Mouse (Mus musculus) testis, adult 2 months (tissue): ENCODE measurements at regions not wholly inside any gene's neighbourhood (a gene's known extent, or its start where the extent isn't known, plus 50 kb on each side); places are given as distances from the start of the nearest gene placed in this dataset.
A peak's percentile ranks its signal among the peaks of the same experiment; 100 is the strongest.

ENCODE experiments used
- H3K27ac ChIP-seq: fragments of 200-500 bp; 2 replicates; pipeline ENCODE4 v1.5.1; 2012; ENCODE audit warnings: low read depth, low read length; ENCODE audit not compliant: control insufficient read depth, insufficient read depth
- H3K27me3 ChIP-seq: fragments of 200-500 bp; 2 replicates; pipeline ENCODE4 v1.6.1; 2012; ENCODE audit warnings: mild to moderate bottlenecking, low read length, moderate library complexity; ENCODE audit not compliant: control insufficient read depth, insufficient read depth
- H3K36me3 ChIP-seq: fragments of 200-500 bp; 2 replicates; pipeline ENCODE4 v1.6.1; 2012; ENCODE audit warnings: mild to moderate bottlenecking, low read length; ENCODE audit not compliant: control insufficient read depth, insufficient read depth
- H3K4me1 ChIP-seq: fragments of 200-500 bp; 2 replicates; pipeline ENCODE4 v1.6.1; 2012; ENCODE audit warnings: low read length; ENCODE audit not compliant: control insufficient read depth, insufficient read depth
- H3K4me3 ChIP-seq: fragments of 200-500 bp; 2 replicates; pipeline ENCODE4 v1.5.1; 2012; ENCODE audit warnings: low read depth, mild to moderate bottlenecking, low read length, moderate library complexity, mixed read lengths; ENCODE audit not compliant: control insufficient read depth
- CTCF ChIP-seq: fragments of 200-500 bp; IDR thresholded peaks from 2 replicates; pipeline ENCODE4 v1.5.1; 2012; ENCODE audit warnings: low read depth, mild to moderate bottlenecking, inconsistent platforms, low read length, moderate library complexity; ENCODE audit not compliant: control insufficient read depth, insufficient read depth, insufficient replicate concordance
- POLR2A ChIP-seq: fragments of 200-500 bp; IDR thresholded peaks from 2 replicates; pipeline ENCODE4 v1.6.1; 2012; ENCODE audit warnings: low read depth, mild to moderate bottlenecking, inconsistent platforms, low read length, moderate library complexity; ENCODE audit not compliant: control insufficient read depth

DNA sequence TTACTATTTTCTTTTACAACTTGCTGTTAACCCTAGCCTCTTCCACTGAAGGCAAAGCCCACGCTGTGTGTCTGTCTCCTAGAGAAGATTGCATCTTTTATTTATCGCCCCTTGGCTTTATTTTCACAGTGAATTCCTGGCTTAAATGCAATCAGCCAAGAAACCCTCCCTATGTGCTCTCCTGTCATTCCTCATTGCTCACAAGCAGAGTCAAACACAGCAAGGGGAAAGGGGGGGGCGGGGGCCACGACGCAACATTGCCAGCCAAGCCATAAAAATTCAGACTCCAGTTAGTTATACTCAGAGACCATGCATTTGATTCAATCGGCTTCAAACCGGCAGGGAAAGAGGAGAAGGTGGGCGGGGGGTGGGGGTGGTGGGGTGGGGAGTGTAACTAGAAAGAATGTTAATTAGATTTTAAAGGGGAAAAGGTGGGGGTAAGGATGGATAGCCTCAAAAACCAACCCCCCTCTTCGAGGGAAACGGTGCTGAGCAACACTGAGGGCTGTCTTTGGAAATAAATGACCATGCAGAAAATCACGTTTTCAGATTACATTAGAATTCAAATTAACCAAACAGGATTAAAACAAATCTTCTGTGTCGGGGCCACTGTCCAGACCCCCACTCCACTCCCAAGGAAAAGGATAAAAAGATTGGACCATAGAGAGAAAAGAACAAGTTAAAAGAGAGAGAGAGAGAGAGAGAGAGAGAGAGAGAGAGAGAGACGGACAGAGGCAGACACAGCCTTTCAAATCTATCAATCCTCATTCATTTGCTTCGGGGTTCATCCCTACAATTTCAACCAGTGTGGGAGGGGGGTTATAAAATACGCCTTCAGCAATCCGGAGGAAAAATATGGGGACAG lies 156.6 kb upstream of the Smim15 start:
- Histone ChIP-seq H3K4me3 (peak overlapping the region; percentile 99), H3K27ac (no peak overlapping the region), H3K4me1 (peaks cover 10% of the 10 kb centered on the region), H3K36me3 (no peaks in the 10 kb centered on the region), H3K27me3 (no peaks in the 10 kb centered on the region; the same call in 1 of the 2 replicates)
- TF ChIP-seq POLR2A (no peak), CTCF (no peak)

DNA sequence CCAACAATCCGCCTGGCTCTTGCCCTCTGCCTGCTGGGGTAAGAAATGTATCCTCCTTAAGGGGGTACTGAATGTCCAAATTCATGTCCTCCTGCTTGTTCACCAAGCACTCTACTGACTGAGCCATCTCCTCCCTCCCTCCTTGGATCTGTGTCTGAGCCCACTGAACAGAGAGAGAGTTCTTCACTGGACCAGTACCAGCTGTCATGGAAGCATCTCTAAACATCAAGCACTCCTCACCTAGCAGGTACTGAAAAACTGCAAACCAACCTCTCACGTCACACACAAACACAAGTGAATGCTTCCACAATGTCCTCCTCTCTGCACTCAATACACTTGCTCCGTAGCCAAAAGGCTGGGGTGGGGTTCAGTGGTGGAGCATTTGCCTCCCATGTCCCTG lies 159.4 kb upstream of the Smim15 start:
- Histone ChIP-seq H3K36me3 (no peaks in the 10 kb centered on the region), H3K4me3 (no peak overlapping the region), H3K4me1 (peaks cover 2% of the 10 kb centered on the region; the same call in 1 of the 2 replicates), H3K27ac (no peak overlapping the region), H3K27me3 (no peaks in the 10 kb centered on the region; the same call in 1 of the 2 replicates)
- TF ChIP-seq POLR2A (no peak), CTCF (no peak)

DNA sequence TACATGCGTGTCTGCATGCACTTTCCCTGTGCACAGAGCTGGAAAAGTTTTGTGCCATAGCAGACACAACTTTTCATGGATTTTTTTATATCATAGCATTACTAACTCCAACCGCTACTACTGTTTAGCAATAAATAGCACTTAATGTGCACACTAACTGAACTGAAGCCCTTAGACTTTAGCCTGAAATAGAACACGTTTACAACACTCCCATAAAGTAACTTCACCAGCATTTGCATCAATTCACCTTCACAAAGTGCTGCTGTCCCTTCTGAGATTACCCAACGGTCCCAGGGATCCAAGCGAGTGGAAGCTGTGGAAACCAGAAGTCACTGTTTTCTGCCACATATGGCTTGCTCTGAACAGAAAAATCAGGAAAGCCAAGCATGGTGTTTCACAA lies 161.9 kb upstream of the Smim15 start:
- Histone ChIP-seq H3K36me3 (no peaks in the 10 kb centered on the region), H3K4me1 (no peaks in the 10 kb centered on the region; the same call in 1 of the 2 replicates), H3K27ac (no peak overlapping the region), H3K4me3 (no peak overlapping the region), H3K27me3 (no peaks in the 10 kb centered on the region)
- no peak for TF ChIP-seq POLR2A
- TF ChIP-seq CTCF = no peak

DNA sequence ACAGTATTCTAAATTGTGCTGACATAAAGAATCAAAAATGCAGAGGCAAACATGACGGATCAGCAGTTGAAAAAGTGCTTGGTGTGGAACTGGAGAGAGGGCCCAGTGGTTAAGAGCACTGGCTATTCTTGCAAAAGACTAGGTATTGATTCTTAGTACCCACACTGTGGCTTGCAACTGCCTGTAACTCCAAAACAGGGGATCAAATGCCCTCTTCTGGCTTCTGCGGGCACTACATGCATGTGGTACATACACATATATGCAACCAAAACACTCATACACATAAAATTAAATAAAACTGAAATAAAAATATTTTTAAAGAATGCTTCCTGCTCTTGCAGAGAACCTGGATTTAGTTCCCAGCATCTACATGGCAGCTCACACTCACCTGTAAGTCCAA lies 163.7 kb upstream of the Smim15 start:
- Histone ChIP-seq H3K36me3 (no peaks in the 10 kb centered on the region), H3K27me3 (no peaks in the 10 kb centered on the region), H3K27ac (no peak overlapping the region), H3K4me1 (no peaks in the 10 kb centered on the region; the same call in 1 of the 2 replicates), H3K4me3 (no peak overlapping the region)
- TF ChIP-seq CTCF (no peak), POLR2A (no peak)

DNA sequence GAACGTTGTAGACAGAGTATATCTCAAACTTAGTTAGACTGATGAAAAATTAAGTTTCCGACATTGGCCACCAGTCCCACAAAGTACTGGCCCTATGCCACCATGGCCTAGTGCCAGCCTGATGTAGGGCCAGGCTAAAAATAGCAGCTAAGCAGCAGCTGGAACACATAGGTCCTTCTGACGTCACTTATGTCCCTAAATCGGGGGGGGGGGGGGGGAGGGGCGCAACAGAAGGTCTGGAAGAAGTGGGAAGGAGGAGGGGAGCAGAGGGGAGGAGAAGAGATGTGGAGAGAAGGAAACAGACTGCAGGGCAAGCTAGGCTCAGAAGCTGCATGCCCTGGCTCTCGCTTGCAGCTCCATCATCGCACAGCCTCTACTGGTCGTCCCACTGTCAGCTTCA lies 164.7 kb upstream of the Smim15 start:
- Histone ChIP-seq H3K27me3 (no peaks in the 10 kb centered on the region), H3K4me1 (no peaks in the 10 kb centered on the region; the same call in 1 of the 2 replicates), H3K4me3 (no peak overlapping the region), H3K27ac (no peak overlapping the region), H3K36me3 (no peaks in the 10 kb centered on the region)
- TF ChIP-seq POLR2A (no peak), CTCF (no peak)

DNA sequence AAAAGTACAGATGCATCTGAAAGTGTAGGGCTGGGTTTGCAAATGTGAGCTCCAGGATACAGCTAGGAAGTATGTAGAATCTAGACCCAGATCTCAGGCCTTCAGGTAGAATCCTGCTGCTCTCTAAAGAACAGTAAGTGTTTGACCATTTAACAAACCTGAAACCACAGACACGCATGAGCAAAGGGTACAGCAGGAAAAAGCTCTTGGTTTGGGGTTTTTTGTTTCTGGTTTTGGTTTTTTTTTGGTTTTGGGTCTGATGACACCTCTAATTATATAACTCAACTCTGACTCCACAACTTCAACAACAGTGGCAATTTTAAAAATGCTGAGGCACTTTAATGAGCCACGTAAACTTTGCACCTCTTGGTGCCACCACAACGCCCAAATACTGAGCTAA lies 165.3 kb upstream of the Smim15 start:
- Histone ChIP-seq H3K4me1 (no peaks in the 10 kb centered on the region; the same call in 1 of the 2 replicates), H3K36me3 (no peaks in the 10 kb centered on the region), H3K27me3 (no peaks in the 10 kb centered on the region), H3K27ac (no peak overlapping the region), H3K4me3 (no peak overlapping the region)
- TF ChIP-seq CTCF (no peak), POLR2A (no peak)

DNA sequence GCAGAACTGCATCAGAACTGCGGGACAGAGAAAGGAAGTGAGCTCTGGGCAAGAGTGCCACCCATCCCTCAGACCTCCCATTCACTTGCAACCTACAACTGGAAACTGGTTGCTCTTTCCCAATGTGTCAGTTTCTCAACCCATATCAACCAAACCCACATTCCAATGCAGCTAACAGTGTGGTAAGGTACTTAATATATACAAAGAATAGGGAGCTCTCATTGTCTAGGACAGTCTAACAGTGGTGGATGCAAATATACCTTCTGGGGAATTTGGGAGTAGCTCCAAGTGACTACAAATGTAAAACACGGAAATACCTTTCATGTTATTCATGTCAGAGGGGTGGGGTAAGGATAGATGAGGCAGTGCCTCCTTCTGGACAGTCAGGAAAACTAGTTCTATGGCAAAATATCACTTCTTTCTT lies 171.0 kb upstream of the Smim15 start:
- no peak overlapping the region for H3K4me3 ChIP-seq
- TF ChIP-seq POLR2A (no peak), CTCF (no peak)
- no peaks in the 10 kb centered on the region for H3K4me1 ChIP-seq
- H3K27me3 ChIP-seq = no peaks in the 10 kb centered on the region
- H3K36me3 ChIP-seq = no peaks in the 10 kb centered on the region
- no peak overlapping the region for H3K27ac ChIP-seq
